In genomic region chr7:109703190-109704015, GRCm38 (mm10) we compare ENCODE assay signal across 8 mouse cellular contexts. TPM values are rescaled to one million over a fixed set of nuclear protein-coding genes. Genes with fewer than 3 reads are reported as not detected.
DNase-seq lines count a peak whose midpoint lies in the region; ATAC-seq lines count a peak whose summit lies in the region.

Gene St5, minus strand, starts transcription at chr7:109703605.
Gene Akip1, plus strand, starts transcription at chr7:109703690.

- H3K4me2 ChIP-seq in hindbrain, embryonic 11.5 days (replicated peaks; ENCODE audit: low read depth, low read length) = peak within 1 kb of the TSS; percentile 50

- H3K9ac ChIP-seq in hindbrain, embryonic 11.5 days (ENCODE audit: low read depth, low read length) = peak within 1 kb of the TSS; percentile 64

- peak within 1 kb of the TSS; percentile 56 for H3K4me3 ChIP-seq in hindbrain, embryonic 11.5 days (ENCODE audit: low read depth, low read length)

- H3K36me3 ChIP-seq in hindbrain, embryonic 11.5 days (ENCODE audit: control insufficient read depth, insufficient read depth, low read length) = no peaks in the 10 kb centered on the region

- no peaks in the 10 kb centered on the region for H3K9me3 ChIP-seq in hindbrain, embryonic 11.5 days (ENCODE audit: control insufficient read depth, low read length)

- H3K27ac ChIP-seq in hindbrain, embryonic 11.5 days (ENCODE audit: low read depth, low read length) = 0 out of 2 replicates have a peak within 1 kb of the TSS, but pooled peaks have one; percentile 17

- peak; percentile 98 for ATAC-seq in hindbrain, embryonic 11.5 days (ENCODE audit: low FRiP score)

- DNase-seq in MEL-GATA-1-ER (ENCODE audit: extremely low read depth, low read depth) = peak; percentile 82
- DNase-seq in cerebellum, adult 9-11 months = peak; percentile 88
- DNase-seq in frontal cortex, adult 2 months (ENCODE audit: extremely low spot score in 1 of 2, low spot score in 1 of 2) = peak; percentile 85 to 93
- DNase-seq in hindbrain, embryonic 11.5 days (ENCODE audit: low spot score) = peak; percentile 97
- DNase-seq in layer of hippocampus, postnatal 10 days (ENCODE audit: low spot score in 2 of 2) = peak; percentile 95 to 96
- peak; percentile 99 for DNase-seq in lung, postnatal 10 days
- DNase-seq in ovary, postnatal 36 days (ENCODE audit: low spot score) = peak; percentile 97
- DNase-seq in thymus, postnatal 25 days = peak; percentile 98

- no peaks in the 10 kb centered on the region for H3K27me3 ChIP-seq in hindbrain, embryonic 11.5 days (ENCODE audit: control insufficient read depth, insufficient read depth, low read length)

- H3K4me1 ChIP-seq in hindbrain, embryonic 11.5 days (replicated peaks; ENCODE audit: control insufficient read depth, insufficient read depth, low read length) = no peaks in the 10 kb centered on the region

- 1% methylated on average over 61 of the region's 61 CpGs for WGBS in hindbrain, embryonic 11.5 days

RNA-seq across cellular contexts. Expression of gene St5, which starts in this region (rescaled TPM):
- polyA plus RNA-seq in frontal cortex, adult 2 months (2012; rRNA removed) = 24.3 and 32.2 TPM in 2 replicates
- 32.5 and 39.7 TPM in 2 replicates for polyA plus RNA-seq in hindbrain, embryonic 11.5 days (2014; fragmentation: Nextera tagmentation; extraction: Ambion mirVana)
- total RNA-seq in layer of hippocampus, postnatal 10 days (2021) = 10 to 100 TPM; 30.8 to 33.5 TPM

RNA-seq across cellular contexts. Expression of gene Akip1, which starts in this region (rescaled TPM):
- polyA plus RNA-seq in frontal cortex, adult 2 months (2012; rRNA removed) = 6.7 and 8.7 TPM in 2 replicates
- polyA plus RNA-seq in hindbrain, embryonic 11.5 days (2014; fragmentation: Nextera tagmentation; extraction: Ambion mirVana) = 19.0 and 22.2 TPM in 2 replicates
- total RNA-seq in layer of hippocampus, postnatal 10 days (2021) = 1 to 10 TPM; 6.7 to 6.9 TPM

Comparison
In these comparisons a context has a peak if more than half of its experiments do, and no peak if none do; other contexts are left out.
1. Peak in every context shown above with its lines: DNase-seq, ATAC-seq, H3K4me3 ChIP-seq and H3K27ac ChIP-seq.